Mouse (Mus musculus) erythroblast, embryonic 14.5 days (primary cell): ENCODE results near the gene Adamtsl1. TPM values are rescaled to one million over a fixed set of nuclear protein-coding genes. Genes with fewer than 3 reads are reported as not detected.

Experiments
- H3K27me3 ChIP-seq: 2 replicates; pipeline ENCODE4 v1.6.1; 2012; ENCODE audit warnings: inconsistent platforms; ENCODE audit not compliant: control insufficient read depth
- H3K36me3 ChIP-seq: 2 replicates; pipeline ENCODE4 v1.6.1; 2012; ENCODE audit warnings: mild to moderate bottlenecking, inconsistent platforms; ENCODE audit not compliant: control insufficient read depth
- H3K4me1 ChIP-seq: 2 replicates; pipeline ENCODE4 v1.6.1; 2012; ENCODE audit warnings: inconsistent platforms; ENCODE audit not compliant: control insufficient read depth
- H3K4me3 ChIP-seq: replicated peaks from 2 replicates; pipeline ENCODE3; 2012; ENCODE audit warnings: moderate library complexity, mild to moderate bottlenecking, inconsistent platforms
- H3K9me3 ChIP-seq: 2 replicates; pipeline ENCODE4 v1.6.1; 2012; ENCODE audit warnings: low read length, inconsistent platforms, mixed read lengths; ENCODE audit not compliant: control insufficient read depth
- GATA1 ChIP-seq: IDR thresholded peaks from 2 replicates; pipeline ENCODE4 v1.6.1; 2012; ENCODE audit warnings: low read length, inconsistent platforms, mixed read lengths
- TAL1 ChIP-seq: IDR thresholded peaks from 3 replicates; pipeline ENCODE4 v1.6.1; 2012; ENCODE audit warnings: low read length, inconsistent platforms, mixed read lengths
- polyA plus RNA-seq: library from polyadenylated mRNA; stranded (reverse); fragments of >175 nt; gene quantifications from 2 replicates; pipeline ENCODE4 v1.2.3, GENCODE M21; 2012

The Adamtsl1 gene
- polyA plus RNA-seq, 1 experiment: not detected

GRCm38 (mm10) chr4:85709636-85710035 lies 195.7 kb downstream of the Adamtsl1 start:
- H3K27me3 ChIP-seq: no peaks in the 10 kb centered on the region
- H3K9me3 ChIP-seq: no peaks in the 10 kb centered on the region; the same call in 1 of the 2 replicates
- H3K4me3 ChIP-seq: no peak overlapping the region
- no peaks in the 10 kb centered on the region for H3K4me1 ChIP-seq
- TF ChIP-seq GATA1: no peak
- no peak for TF ChIP-seq TAL1
- H3K36me3 ChIP-seq: no peaks in the 10 kb centered on the region

- H3K36me3 ChIP-seq: no peaks in the 10 kb centered on the region
- H3K4me1 ChIP-seq: no peaks in the 10 kb centered on the region
- no peak overlapping the region for H3K4me3 ChIP-seq
- H3K9me3 ChIP-seq: no peaks in the 10 kb centered on the region
- no peak for TF ChIP-seq GATA1
- no peak for TF ChIP-seq TAL1
- H3K27me3 ChIP-seq: no peaks in the 10 kb centered on the region
These were observed 211.0 kb downstream of the Adamtsl1 start for GRCm38 (mm10) chr4:85724999-85725398.

GRCm38 (mm10) chr4:85727731-85728130 lies 213.8 kb downstream of the Adamtsl1 start:
- no peak for TF ChIP-seq TAL1
- TF ChIP-seq GATA1: no peak
- no peaks in the 10 kb centered on the region for H3K36me3 ChIP-seq
- no peak overlapping the region for H3K4me3 ChIP-seq
- H3K9me3 ChIP-seq: peaks cover 2% of the 10 kb centered on the region; the same call in 1 of the 2 replicates
- no peaks in the 10 kb centered on the region for H3K4me1 ChIP-seq
- H3K27me3 ChIP-seq: no peaks in the 10 kb centered on the region

- peaks cover 2% of the 10 kb centered on the region; the same call in 1 of the 2 replicates for H3K9me3 ChIP-seq
- no peaks in the 10 kb centered on the region for H3K4me1 ChIP-seq
- TF ChIP-seq TAL1: no peak
- TF ChIP-seq GATA1: no peak
- no peaks in the 10 kb centered on the region for H3K27me3 ChIP-seq
- H3K36me3 ChIP-seq: no peaks in the 10 kb centered on the region
- no peak overlapping the region for H3K4me3 ChIP-seq
These were observed 214.4 kb downstream of the Adamtsl1 start for GRCm38 (mm10) chr4:85728416-85728815.

- Histone ChIP-seq H3K27me3 (no peaks in the 10 kb centered on the region), H3K4me3 (no peak overlapping the region), H3K9me3 (no peaks in the 10 kb centered on the region), H3K4me1 (no peaks in the 10 kb centered on the region), H3K36me3 (no peaks in the 10 kb centered on the region)
- no peak for TF ChIP-seq GATA1
- TF ChIP-seq TAL1: no peak
These were observed 226.5 kb downstream of the Adamtsl1 start for GRCm38 (mm10) chr4:85740478-85740877.

- Histone ChIP-seq H3K27me3 (no peaks in the 10 kb centered on the region), H3K9me3 (no peaks in the 10 kb centered on the region), H3K4me1 (no peaks in the 10 kb centered on the region), H3K36me3 (no peaks in the 10 kb centered on the region), H3K4me3 (no peak overlapping the region)
- TF ChIP-seq TAL1: no peak
- TF ChIP-seq GATA1: no peak
These were observed 227.9 kb downstream of the Adamtsl1 start for GRCm38 (mm10) chr4:85741825-85742391.

GRCm38 (mm10) chr4:85743427-85743826 lies 229.5 kb downstream of the Adamtsl1 start:
- Histone ChIP-seq H3K9me3 (no peaks in the 10 kb centered on the region), H3K36me3 (no peaks in the 10 kb centered on the region), H3K4me3 (no peak overlapping the region), H3K4me1 (no peaks in the 10 kb centered on the region), H3K27me3 (no peaks in the 10 kb centered on the region)
- no peak for TF ChIP-seq TAL1
- TF ChIP-seq GATA1: no peak

GRCm38 (mm10) chr4:85762684-85763083 lies 248.7 kb downstream of the Adamtsl1 start:
- TF ChIP-seq GATA1: no peak
- no peak for TF ChIP-seq TAL1

GRCm38 (mm10) chr4:85763161-85764014 lies 249.4 kb downstream of the Adamtsl1 start:
- Histone ChIP-seq H3K4me3 (no peak overlapping the region), H3K36me3 (no peaks in the 10 kb centered on the region), H3K27me3 (no peaks in the 10 kb centered on the region), H3K4me1 (no peaks in the 10 kb centered on the region), H3K9me3 (peaks cover 3% of the 10 kb centered on the region; the same call in 1 of the 2 replicates)
- TF ChIP-seq GATA1: no peak
- TF ChIP-seq TAL1: no peak

More at GRCm38 (mm10) chr4:85762684-85763083, 248.7 kb downstream of the Adamtsl1 start:
- Histone ChIP-seq H3K4me1 (no peaks in the 10 kb centered on the region), H3K4me3 (no peak overlapping the region), H3K27me3 (no peaks in the 10 kb centered on the region), H3K9me3 (peaks cover 3% of the 10 kb centered on the region; the same call in 1 of the 2 replicates), H3K36me3 (no peaks in the 10 kb centered on the region)
